Mouse (Mus musculus) embryonic stem cell, embryonic (primary cell): ENCODE measurements around the gene Cycs.

Experiments used
- CTCF ChIA-PET, 4 experiments: fragments of 300-600 bp in 2 of 4; fragments of 350-600 bp in 2 of 4; sonication (Branson Sonifier 250); formaldehyde crosslinking; loops; one replicate each; lab custom pipeline; 2022; ENCODE audit warnings: inconsistent platforms in 2 of 4; lab: Charles Lee
- POLR2A ChIA-PET, 4 experiments: fragments of 300-600 bp in 2 of 4; fragments of 350-600 bp in 2 of 4; sonication (Branson Sonifier 250); formaldehyde crosslinking; loops; one replicate each; lab custom pipeline; 2022; ENCODE audit warnings: antibody characterized with exemption in 4 of 4, inconsistent platforms in 1 of 4; lab: Charles Lee

Gene Cycs

GRCm38 (mm10) chr6:50522772-50523171 is 43.6 kb downstream of the Cycs start:
- POLR2A ChIA-PET, result no interaction called here

GRCm38 (mm10) chr6:50521532-50522135 is 44.7 kb downstream of the Cycs start:
- CTCF ChIA-PET, result no interaction called here
- POLR2A ChIA-PET, result interaction anchor here in 1 of 4 experiments (0.6 kb wide), 1 partner anchor 76 kb away, joined by 3 read pairs; no protein-coding TSS in a partner anchor

More at GRCm38 (mm10) chr6:50522772-50523171, 43.6 kb downstream of the Cycs start:
- CTCF ChIA-PET, result no interaction called here

- ChIA-PET POLR2A (no interaction called here), CTCF (no interaction called here)
These were observed 46.2 kb downstream of the Cycs start for GRCm38 (mm10) chr6:50520139-50520538.

- ChIA-PET CTCF (no interaction called here), POLR2A (no interaction called here)
These were observed 48.0 kb downstream of the Cycs start for GRCm38 (mm10) chr6:50518371-50518770.
